In genomic region chr13:45853691-45854090, GRCm38 (mm10) we compare ENCODE assay signal across 20 mouse cellular contexts.
"Had no signal": no experiment of that assay in that cellular context is flagged by ENCODE, and none has a peak within 500 bp of the region (broad histone marks: within the 10 kb centered on the region; RNA-seq: fewer than 3 reads in every experiment).

No protein-coding gene starts in this region.

- H3K4me2 ChIP-seq: limb, embryonic 13.5 days; lung, embryonic 14.5 days; midbrain, embryonic 13.5 days; neural tube, embryonic 13.5 days; stomach, embryonic 15.5 days had no signal

- ATAC-seq: intestine, embryonic 16.5 days; lung, postnatal 0 days; midbrain, embryonic 13.5 days; midbrain, embryonic 16.5 days had no signal

- H3K4me1 ChIP-seq: limb, embryonic 10.5 days; limb, embryonic 13.5 days; midbrain, embryonic 13.5 days; stomach, embryonic 15.5 days had no signal

- H3K27me3 ChIP-seq: limb, embryonic 13.5 days; neural tube, embryonic 13.5 days; stomach, embryonic 15.5 days had no signal

- H3K4me3 ChIP-seq: limb, embryonic 10.5 days; limb, embryonic 13.5 days; midbrain, embryonic 13.5 days; myocyte; neural tube, embryonic 13.5 days; stomach, embryonic 15.5 days had no signal

- H3K36me3 ChIP-seq: limb, embryonic 10.5 days; limb, embryonic 13.5 days; midbrain, embryonic 13.5 days; neural tube, embryonic 13.5 days; stomach, embryonic 15.5 days had no signal

- H3K9ac ChIP-seq: limb, embryonic 13.5 days; lung, embryonic 14.5 days; midbrain, embryonic 13.5 days; neural tube, embryonic 13.5 days; stomach, embryonic 15.5 days had no signal

- H3K9me3 ChIP-seq: limb, embryonic 10.5 days; limb, embryonic 13.5 days; midbrain, embryonic 13.5 days; neural tube, embryonic 13.5 days; stomach, embryonic 15.5 days had no signal

- DNase-seq: kidney, adult 18-20 months; kidney, adult 9 months; kidney, postnatal 14 days; kidney, postnatal 4 days; lung, embryonic 14.5 days; lung, postnatal 36 days; retina, postnatal 1 day; right cerebral cortex, postnatal 25 days; spleen, adult 18-20 months; thymus, adult 18-20 months; thymus, postnatal 36 days had no signal

- H3K27ac ChIP-seq: limb, embryonic 10.5 days; limb, embryonic 13.5 days; midbrain, embryonic 13.5 days; neural tube, embryonic 13.5 days; stomach, embryonic 15.5 days had no signal
